Mouse (Mus musculus) kidney, postnatal 4 days (tissue): ENCODE data around the gene Glb1l.

Experiments used
- DNase-seq, 2 experiments: peaks; one replicate each; pipeline ENCODE4 v3.0.0; 2021; ENCODE audit warnings: mixed read lengths in 2 of 2

Glb1l gene

DNA sequence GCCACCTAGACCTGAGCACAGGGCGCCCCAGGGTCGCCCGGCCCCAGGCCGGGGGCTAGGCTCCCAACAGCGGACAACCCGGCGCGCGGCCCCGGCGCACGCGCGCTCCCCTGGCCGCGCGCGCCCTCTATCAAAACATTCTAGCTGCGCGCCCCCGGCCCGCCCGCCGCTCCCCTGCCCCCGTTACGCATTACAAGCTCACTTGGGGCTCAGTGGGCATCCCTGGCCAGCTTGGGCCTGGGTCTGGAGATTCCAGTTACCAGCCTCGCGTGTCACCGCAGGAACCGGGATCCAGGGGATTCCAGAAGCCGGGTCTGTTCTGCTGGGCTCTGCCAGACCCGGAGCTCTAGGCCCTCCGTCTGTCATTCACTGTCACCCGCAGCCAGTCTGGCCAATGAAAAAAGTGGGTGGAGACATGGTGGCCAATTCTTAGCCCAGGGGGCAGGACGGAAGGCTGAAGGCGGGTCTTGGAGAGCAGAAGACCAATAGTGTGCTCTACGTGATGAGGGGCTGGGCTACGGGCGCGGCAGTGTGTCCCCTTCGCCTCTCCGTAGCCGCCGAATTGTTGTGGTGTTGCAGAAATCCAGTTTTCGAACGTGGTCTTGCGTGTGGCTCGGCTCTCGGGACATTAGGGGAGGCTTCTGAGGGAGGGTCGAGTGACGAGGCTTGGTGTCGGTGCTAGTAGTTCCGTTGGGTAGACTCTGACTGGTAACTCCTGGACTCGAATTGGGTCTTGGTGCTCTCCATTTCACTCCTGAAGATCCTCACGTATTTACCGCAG is 18.8 kb downstream of the Glb1l start, which contains the start of the genes Ankzf1 and Atg9a:
Ankzf1 (plus strand) TSS at position 530 of the 781 bp plus-strand sequence.
Atg9a (minus strand) TSS at position 575 of the 781 bp plus-strand sequence.
- DNase-seq, result peak; percentile 91 to 96

DNA sequence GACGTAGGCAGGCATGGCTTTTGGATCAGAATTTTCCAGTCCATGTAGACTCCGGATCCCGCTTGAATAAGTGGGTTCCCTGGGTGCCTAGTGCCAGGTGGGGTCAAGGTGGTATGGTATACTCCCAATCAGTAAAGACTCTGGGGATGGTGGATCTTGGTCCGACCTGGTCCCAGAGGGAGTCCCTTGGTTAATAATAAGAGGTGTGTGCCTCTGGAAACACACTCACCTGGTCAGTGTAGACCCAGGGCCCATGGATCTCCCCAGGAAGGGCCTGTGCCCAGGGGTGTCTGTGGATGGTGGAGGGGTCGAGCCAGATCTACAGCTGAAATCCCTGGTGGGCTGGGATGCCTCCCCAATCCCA is 19.4 kb downstream of the Glb1l start:
- DNase-seq, result no peak

DNA sequence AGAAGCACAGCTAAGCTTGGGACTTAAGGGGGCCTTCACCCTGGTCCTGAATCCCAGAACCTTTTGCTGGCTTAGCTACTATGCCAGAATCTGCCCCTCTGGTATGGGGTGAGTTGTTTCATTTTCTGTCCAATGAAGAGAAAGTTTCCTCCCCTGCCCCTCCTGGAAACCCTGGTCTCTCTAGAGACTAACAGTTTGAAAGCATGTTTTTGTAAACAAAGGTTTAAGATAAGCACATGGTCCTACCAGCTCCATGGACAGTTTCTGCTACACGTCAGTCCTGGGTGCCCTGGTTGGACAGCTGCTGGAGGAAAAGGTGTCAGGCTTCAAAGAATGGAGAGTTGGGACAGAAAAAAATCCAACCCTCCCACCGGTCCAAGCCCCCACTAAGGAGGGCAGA is 20.0 kb downstream of the Glb1l start:
- DNase-seq, result no peak

DNA sequence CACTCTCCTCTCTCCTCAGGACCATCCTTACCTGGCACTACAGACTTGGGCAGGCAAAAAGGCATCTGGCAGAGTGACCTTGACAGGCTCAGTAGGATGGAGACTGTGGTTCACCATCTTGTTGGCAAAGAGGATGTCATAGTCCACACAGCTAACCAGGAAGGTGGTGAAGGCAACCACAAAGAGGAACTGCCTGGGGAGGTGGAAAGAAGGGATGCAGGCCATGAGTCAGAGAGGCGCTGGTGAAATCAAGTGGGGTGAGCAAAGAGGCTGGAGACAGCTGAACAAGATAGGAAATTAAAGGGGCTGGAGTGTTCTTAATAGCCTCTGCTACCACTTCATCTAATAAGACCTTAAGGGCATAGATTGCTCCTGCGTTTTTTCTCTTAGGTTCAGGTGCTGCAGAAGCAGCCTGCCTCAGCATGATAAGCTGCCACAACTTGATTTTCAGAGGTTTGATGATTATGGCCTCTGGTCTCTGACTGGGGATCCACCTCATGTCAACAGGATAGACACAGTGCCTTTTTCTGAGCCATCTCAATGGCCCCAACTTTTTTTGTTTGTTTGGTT is 22.6 kb downstream of the Glb1l start:
- no peak for DNase-seq

DNA sequence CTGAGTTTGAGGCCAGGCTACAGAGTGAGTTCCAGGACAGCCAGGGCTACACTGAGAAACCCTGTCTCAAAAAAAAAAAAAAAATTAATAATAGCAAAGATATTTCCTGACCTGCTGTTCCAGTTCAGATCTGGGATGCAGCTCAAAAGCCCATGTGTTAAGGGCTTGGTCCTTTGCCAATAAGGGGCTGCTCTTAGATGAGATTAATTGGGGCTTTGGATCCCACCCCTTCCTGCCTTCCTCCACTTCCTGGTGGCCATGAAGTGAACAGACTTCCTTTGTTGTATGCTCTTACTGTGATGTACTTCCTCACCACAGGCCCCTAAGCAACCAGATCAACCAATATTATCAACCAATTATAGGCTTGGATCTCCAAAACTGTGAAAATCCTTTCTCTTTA is 23.5 kb downstream of the Glb1l start:
- DNase-seq, result no peak

DNA sequence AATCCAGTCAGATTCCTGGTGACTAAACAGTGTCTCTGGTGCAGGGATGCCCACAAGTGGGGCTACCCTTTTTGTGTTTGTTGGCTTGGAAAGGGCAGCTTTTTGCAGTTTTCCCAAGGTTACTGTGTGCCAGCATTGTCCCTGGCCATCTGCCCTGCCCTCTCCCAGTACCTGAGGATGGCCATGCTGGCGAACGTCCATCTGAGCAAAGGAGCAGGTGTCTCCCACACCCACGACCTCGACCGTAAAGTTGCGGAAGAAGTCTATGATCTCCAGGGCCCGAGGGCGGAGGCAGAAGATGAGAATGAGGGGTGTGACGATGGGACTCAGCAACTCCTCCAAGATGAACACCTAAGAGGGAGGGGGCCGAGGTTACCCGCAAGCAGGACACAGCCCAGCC is 25.1 kb downstream of the Glb1l start:
- no peak for DNase-seq

DNA sequence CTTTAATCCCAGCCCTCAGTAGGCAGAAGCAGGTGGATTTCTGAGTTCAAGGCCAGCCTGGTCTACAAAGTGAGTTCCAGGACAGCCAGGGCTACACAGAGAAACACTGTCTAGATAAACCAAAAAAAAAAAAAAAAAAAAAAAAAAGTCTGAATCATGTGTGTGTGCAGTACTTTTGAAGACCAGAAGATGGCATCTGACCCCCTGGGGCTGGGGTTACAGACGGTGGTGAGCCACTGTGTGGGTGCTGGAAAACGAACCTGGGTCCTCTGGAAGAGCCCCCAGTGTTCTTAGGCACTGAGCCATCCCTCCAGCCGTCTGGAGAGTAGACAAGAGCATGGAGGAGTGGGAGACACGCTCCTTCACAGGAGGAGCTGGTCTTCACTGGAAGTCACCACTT is 28.5 kb downstream of the Glb1l start:
- no peak for DNase-seq

DNA sequence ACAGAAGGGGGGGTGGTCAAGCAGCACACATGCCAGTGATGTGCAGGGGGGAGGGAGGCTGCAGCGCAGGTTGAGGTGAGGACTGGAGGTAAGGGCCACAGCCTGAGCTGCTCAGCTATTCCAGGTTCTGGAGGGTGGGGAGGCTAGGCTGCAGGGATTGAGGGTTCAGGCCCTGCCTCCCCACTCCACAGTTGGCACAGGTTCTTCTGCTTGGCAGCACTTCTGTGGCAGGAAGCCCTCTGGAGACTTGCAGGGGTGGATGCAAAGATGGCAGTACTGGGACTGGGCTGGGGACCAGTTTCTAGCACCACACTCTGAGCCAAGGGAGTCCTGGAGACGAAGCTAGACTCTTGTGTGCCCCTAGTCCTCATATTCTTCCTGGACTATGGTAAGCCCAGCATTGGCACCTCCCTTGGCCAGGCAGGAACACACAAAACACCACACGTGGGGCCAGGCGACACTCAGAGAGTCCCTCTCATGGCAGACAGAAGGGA is 29.2 kb downstream of the Glb1l start:
- DNase-seq, result no peak

DNA sequence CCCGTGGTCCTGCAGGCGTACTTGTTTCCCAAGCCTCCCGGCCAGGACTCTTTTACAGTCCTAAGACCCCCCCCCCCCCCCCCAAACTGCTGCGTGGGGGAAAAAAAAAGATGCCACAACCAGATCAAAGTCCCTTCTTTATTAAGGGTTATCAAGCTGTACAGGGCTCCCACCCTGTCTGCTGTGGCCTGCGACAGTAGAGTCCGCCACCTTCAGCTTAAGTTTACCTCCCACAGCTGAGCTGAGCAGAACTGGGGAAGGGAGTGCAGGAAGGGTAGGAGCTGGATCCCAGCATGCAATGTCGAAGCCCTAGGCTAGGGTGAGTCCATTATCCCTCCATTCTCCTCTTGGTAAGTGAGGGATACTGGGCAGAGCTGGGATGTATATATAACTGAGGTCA is 29.9 kb downstream of the Glb1l start:
- no peak for DNase-seq

DNA sequence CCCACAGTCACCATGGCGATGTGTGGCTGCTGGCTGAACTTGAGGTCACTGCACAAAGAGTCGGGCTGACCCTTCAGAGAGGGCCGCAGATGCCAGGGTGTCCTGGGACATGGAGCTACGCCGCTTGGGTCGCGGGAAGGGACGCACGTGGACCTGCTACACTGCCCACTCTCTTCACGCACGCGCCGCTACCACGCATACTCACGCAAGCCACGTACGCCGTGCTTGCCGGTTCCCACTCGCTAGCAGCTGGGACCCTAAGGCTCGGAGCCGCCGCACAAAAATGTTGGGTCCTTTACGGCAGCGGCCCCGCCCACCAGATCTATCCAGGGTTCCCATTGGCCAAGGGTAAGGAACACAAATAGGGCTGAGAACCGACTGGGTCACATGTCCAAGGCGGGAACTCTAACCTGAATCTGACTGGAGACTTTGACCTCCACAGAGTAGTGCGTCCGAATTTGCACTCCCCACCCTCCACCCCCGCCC is 30.5 kb downstream of the Glb1l start, which contains the start of gene Abcb6:
Abcb6 (minus strand) TSS at position 288 of the 486 bp plus-strand sequence.
- peak; percentile 93 to 96 for DNase-seq

DNA sequence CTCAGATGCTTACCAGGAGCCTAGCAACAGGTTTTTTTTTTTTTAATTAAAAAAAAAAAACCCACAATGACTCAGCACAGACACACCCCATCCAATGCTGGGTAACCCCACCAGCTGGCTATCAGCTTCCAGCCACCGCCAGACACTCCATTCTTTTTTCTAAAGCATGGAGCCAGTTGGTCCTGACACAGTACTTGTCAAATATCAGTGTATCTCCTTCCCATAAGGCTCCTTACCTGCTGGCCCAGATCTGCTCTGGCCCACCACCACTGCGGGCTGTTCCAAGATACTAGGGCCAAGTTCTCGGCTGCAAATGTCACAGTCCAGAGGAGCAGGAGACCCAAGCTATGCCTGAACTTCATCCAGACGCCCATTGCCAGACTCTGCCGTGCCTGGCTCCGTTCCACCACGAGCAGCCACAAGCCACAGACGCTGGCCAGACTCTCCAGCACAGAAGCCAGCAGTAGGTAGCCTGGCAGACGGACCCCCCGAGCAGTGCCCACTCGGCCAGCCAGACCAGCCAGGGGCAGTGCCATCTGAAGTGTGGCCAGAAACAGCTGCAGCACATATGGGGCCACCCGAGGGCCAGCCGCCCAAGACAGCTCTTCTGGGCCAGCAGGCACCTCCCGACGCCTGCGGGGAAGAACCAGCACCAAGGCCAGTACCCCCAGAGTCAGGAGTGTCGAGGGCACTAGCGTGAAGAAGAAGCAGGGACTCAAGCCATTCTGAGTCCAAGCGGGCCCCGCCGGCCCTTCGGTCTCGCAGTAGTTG is 31.1 kb downstream of the Glb1l start:
- DNase-seq, result no peak

DNA sequence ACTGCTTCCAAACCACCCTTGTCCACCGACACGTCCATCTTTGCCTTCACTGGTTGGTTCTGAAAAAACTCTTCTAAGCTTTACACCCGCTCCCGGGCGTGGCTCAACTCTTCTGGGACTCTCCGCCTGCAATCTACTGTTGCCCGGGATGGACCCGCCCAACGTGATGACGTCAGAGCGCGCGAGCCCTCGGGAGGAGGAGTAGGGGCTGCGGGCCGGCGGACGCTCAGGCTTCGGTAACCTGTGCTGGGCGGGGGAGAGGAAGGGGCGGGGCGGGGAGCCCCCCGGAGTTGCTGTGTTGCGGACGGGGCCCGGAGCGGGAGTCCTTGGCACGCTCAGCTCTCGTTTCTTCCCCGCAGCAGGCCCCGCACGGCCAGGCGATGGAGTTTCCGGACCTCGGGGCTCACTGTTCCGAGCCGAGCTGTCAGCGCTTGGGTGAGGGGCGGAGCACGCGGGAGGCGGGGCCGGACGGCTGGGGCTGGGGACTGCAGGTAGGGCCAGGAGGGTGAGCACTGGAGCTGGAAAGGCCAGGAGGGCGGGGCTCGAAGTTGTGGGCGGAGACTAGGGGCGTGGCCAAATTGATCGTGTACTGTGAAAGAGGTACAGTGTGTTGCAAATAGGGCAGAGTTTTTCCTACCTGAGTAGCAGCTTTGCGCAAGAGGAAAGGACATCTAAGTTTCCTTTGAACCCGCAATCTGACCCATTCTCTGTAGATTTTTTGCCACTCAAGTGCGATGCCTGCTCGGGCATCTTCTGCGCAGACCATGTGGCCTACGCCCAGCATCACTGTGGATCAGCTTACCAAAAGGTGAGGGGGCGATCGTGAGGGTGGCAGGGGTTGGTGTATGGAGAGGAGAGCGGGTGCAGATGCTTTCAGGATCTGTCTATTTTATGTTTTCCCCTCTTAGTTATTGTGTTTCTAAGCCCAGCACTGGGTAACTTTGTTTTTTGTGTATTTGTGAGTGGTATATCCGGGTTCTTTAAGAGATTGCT is 41.8 kb downstream of the Glb1l start, which contains the start of gene Zfand2b:
Zfand2b (plus strand) TSS at position 175 of the 993 bp plus-strand sequence.
- DNase-seq, result peak; percentile 98 to 99

DNA sequence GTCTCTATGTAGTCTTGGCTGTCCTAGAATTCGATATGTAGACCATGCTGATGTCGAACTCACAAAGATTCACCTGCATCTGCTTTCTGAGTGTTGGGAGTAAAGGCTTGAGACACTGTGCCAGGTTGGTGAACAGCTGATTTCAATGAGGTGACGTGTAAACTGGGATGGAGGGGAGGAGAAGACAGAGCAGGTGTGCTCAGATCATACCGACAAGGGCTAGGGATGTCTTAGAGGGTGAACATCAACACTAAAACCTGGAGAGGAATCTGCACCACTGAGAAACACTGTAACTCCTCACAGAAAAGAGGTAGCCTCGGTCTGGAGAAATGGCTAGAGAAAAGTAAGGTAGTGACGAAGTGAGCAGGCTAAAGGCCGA is 42.5 kb downstream of the Glb1l start:
- DNase-seq, result no peak

DNA sequence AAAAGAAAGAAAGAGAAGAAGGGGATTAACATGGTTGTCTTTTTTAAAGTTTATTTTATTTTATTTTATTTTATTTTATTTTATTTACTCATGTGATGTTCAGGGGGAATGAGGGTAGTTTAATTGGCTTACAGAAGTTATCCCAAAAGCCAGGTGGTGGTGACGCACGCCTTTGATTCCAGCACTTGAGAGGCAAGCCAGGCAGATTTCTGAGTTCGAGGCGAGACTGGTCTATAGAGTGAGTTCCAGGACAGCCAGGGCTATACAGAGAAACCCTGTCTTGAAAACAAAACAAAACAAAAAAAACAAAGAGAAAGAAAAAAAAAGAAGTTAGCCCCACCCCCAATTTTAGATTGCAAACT is 50.4 kb downstream of the Glb1l start:
- DNase-seq, result no peak

DNA sequence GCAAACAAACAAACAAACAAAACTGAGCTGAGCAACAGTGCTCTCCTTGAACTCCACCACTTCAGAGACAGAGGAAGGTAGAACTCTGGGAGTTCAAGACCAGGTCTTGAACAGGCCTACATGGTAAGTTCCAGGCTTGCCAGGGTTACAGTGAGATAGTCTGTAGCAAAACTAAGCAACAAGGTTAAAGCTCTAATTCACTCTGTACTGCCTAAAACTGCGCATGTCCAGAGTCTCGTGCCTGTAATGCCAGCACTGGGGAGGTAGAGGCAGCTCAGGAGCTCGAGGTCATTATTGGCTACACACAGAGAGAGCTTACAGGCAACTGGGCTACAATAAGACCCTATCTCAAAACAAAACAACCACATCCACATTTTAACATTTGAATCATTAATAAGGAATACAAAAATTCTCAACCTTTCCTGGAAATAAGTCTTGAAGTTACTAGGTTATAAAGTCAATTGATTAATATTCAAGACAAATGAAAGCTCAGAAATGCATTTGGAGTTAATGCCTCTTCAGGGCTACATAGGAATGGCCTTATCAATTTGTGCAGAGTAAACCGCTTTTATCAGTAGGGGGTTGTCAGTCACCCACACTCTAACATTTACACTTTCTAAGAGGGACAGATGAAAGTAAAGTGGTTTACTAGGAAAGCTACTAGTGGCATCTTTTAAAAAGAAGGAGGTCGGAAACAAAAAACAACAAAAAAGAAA is 50.9 kb downstream of the Glb1l start:
- no peak for DNase-seq

DNA sequence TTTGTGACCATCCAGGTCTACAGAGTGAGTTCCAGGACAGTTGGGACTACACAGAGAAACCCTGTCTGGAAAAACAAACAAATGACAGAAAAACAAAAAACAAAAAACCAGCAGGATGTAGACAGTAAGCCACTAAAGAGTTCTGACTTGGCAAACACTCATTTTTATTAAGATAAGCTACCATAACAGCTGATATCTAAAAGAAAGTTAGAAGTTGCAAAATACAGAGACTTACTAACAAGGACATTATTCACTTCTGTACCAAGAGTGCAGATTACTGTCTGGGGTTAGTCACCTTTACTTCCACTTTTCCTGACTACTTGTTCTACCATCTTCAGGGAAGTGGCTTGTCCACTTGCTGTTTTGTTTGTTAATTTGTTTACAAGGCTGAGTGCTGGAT is 51.6 kb downstream of the Glb1l start:
- DNase-seq, result no peak

DNA sequence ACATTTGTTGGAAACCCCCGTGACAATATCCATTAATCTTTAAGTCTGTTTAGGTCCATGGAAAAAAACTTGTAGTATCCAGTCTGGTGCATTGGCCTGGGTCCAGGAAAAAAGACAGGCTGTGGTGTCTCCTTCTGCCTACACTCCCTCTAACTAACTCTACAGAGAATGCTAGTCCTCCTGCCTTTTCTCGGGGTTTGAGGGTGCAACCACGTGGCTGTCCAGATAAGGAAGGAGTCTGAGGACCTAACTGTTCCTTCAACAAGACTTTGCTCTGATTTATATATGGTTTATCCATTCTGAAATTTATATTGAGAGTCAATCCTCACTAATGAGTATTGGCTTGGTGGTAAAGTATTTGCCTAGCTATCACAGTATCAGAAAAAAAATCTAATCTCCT is 54.8 kb downstream of the Glb1l start:
- DNase-seq, result no peak

DNA sequence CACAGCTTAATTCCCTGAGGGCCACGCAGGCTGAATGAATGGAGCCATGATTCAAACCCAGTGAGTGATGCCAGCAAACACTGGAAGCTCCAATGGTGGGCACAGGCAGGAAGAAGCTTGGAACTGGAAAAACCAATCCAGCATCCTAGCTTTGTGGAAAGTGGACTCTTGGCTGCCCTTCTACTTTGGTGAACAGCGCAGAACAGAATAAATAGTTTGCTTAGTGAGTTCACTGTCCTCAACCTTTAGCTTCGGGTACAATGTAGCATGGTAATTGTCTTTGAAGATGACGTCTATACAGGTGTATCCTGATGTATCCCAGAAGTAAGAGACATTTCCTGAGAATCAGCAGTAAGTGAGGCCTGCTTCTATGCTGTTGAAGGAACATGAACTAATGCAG is 61.9 kb downstream of the Glb1l start:
- DNase-seq, result no peak
